Mouse (Mus musculus): ENCODE results near the gene Neurl2. TPM values are rescaled to one million over a fixed set of nuclear protein-coding genes. Genes with fewer than 3 reads are reported as not detected.
"Not testable (repeated sequence)": the region's sequence is repeated elsewhere in the genome, so short reads cannot be mapped to it uniquely, and the experiment has no call there.

Neurl2 gene
- polyA plus RNA-seq, 1 experiment from 2014 or later = 6.8 TPM

DNA sequence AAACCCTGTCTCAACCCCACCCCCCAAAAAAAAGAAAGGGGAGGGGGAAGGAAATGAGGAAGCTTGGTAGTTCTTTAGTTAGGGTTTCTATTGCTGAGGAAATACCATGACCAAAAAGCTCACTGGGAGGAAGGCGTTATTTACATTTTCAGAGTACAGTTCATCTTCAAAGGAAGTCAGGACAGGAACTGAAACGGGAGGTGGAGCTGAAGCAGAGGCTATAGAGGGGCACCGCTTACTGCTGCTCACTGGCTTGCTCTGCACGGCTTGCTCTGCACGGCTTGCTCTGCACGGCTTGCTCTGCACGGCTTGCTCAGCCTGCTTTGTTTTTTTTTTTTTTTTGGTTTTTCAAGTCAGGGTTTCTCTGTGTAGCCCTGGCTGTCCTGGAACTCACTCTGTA is 35.2 kb upstream of the Neurl2 start:
- no peak overlapping the region for H3K4me3 ChIP-seq (replicated peaks)
- H3K4me1 ChIP-seq = no peaks in the 10 kb centered on the region
- no peak overlapping the region for H3K4me2 ChIP-seq
- H3K27ac ChIP-seq (replicated peaks) = no peak overlapping the region
- 84% methylated on average over 7 of the region's 7 CpGs for WGBS
- H3K9ac ChIP-seq (replicated peaks) = no peak overlapping the region
- H3K36me3 ChIP-seq = no peaks in the 10 kb centered on the region
- no peaks in the 10 kb centered on the region for H3K9me3 ChIP-seq (replicated peaks)
- no peak for ATAC-seq (ENCODE audit: low FRiP score)
- H3K27me3 ChIP-seq (replicated peaks) = no peaks in the 10 kb centered on the region

DNA sequence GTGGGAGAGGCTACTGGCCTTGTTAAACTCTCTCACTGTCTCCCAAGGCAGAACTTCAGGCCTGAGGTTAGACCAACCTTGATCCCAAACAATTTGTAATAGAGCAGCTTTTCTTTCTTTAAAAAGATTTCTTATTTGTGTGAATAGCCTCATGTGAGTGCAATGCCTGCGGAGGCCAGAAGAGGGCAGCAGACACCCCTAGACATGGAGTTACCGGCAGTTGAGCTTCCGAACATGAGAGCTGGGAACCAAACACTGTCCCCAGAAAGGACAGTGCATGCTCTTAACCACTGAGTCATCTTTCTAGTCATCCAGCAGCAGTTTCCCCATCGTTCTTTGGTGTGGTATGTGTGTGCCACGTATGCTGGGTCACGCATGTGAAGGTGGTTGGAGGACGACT is 34.3 kb upstream of the Neurl2 start:
- H3K36me3 ChIP-seq = no peaks in the 10 kb centered on the region
- H3K9me3 ChIP-seq (replicated peaks) = no peaks in the 10 kb centered on the region
- 0 out of 2 replicates have a peak overlapping the region, but pooled peaks have one; percentile 0 for H3K27ac ChIP-seq (replicated peaks)
- ATAC-seq (ENCODE audit: low FRiP score) = no peak
- no peaks in the 10 kb centered on the region for H3K4me1 ChIP-seq
- WGBS = 94% methylated on average over 7 of the region's 7 CpGs
- H3K27me3 ChIP-seq (replicated peaks) = no peaks in the 10 kb centered on the region
- no peak overlapping the region for H3K4me2 ChIP-seq
- H3K9ac ChIP-seq (replicated peaks) = no peak overlapping the region
- no peak overlapping the region for H3K4me3 ChIP-seq (replicated peaks)

DNA sequence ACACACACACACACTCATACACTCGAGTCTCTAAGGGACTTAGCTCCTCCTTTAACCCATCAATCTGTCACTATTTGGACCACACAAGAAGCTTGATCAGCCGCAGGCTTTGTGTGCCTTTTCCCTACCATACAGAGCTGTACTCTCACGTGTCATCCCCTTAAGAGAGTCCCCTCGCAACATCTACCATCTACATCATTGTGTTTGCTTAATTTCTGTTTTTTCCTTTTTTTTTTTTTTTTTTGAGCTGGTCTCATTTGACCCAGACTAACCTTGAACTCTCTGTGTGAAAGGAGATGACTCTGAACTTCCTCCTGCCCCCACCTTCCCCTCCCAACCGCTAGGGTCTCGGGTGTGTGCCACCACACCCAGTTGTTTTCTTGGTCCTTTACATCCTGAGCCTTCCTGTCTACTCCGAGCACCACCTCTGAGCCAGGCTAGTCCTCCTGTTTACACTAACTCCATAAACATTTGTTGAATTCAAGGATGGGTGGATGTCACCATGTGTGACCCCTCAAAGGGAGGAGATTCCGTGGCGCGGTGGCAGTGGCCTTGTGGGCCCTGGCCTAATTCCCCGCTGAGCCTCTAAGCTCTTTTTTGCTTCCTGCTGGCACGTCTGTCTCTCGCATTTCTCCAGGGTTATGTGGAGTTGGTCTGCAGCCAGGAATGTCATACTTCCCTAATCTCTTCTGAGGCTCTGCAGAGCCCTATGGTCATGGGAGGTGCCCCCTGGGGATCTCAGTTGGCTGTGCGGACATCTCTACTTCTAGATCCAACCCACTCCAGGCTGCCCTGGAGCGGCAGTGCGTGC is 33.7 kb upstream of the Neurl2 start:
- no peak overlapping the region for H3K9ac ChIP-seq (replicated peaks)
- H3K4me1 ChIP-seq = 0 out of 2 replicates have a peak, but pooled peaks cover 3% of the 10 kb centered on the region
- no peak for ATAC-seq (ENCODE audit: low FRiP score)
- H3K27ac ChIP-seq (replicated peaks) = 0 out of 2 replicates have a peak overlapping the region, but pooled peaks have one; percentile 0
- H3K27me3 ChIP-seq (replicated peaks) = no peaks in the 10 kb centered on the region
- H3K36me3 ChIP-seq = no peaks in the 10 kb centered on the region
- no peak overlapping the region for H3K4me3 ChIP-seq (replicated peaks)
- no peak overlapping the region for H3K4me2 ChIP-seq
- WGBS = 63% methylated on average over 16 of the region's 16 CpGs
- H3K9me3 ChIP-seq (replicated peaks) = no peaks in the 10 kb centered on the region

DNA sequence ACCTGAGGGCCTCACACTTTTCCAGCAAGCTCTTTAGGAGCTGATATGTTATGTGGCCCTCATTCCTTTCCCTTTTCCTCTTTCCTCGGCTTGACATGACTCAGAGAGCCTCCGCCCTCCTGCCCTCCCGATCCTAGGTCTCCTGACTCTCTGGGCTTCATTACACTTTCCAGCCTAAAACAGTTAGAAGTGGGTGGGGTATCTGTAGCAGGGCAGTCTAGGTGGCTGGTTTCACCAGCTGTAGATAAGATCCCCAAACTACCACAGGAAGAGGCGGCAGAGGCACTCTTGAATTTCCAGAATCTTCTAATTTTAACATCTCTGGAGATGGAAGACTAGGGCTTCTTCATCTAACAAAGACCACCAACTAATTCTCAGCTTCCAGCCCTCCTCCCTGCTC is 31.3 kb upstream of the Neurl2 start:
- H3K9me3 ChIP-seq (replicated peaks) = no peaks in the 10 kb centered on the region
- no peak overlapping the region for H3K27ac ChIP-seq (replicated peaks)
- H3K27me3 ChIP-seq (replicated peaks) = peaks cover 6% of the 10 kb centered on the region; the same call in 1 of the 2 replicates
- H3K36me3 ChIP-seq = no peaks in the 10 kb centered on the region
- ATAC-seq (ENCODE audit: low FRiP score) = no peak
- no peak overlapping the region for H3K9ac ChIP-seq (replicated peaks)
- no peak overlapping the region for H3K4me2 ChIP-seq
- H3K4me1 ChIP-seq = peaks cover 3% of the 10 kb centered on the region; the same call in 1 of the 2 replicates
- no peak overlapping the region for H3K4me3 ChIP-seq (replicated peaks)
- 83% methylated on average over 4 of the region's 4 CpGs for WGBS

DNA sequence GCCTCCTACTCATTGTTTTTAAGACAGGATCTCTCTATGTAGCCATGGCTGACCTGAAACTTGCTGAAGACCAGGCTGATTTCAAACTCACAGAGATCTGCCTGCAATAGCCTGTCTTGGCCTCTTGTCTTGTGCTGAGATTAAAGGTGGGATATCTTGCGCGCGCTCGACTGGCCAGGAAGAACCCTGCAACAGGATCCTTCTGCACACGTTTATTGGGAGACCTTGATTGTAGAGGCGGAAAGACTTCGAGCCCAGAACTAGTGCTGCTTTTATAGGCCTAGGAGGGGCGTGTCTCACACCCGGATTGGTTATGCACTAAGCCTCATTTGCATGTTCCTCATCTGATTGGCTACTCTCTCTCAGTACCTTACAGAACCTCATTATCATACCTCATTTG is 30.2 kb upstream of the Neurl2 start:
- not testable (repeated sequence) for H3K9ac ChIP-seq (replicated peaks); ATAC-seq (ENCODE audit: low FRiP score); H3K27ac ChIP-seq (replicated peaks); H3K4me1 ChIP-seq; H3K4me2 ChIP-seq; H3K4me3 ChIP-seq (replicated peaks); H3K9me3 ChIP-seq (replicated peaks); H3K36me3 ChIP-seq
- 90% methylated on average over 8 of the region's 9 CpGs for WGBS
- peaks cover 15% of the 10 kb centered on the region for H3K27me3 ChIP-seq (replicated peaks)

DNA sequence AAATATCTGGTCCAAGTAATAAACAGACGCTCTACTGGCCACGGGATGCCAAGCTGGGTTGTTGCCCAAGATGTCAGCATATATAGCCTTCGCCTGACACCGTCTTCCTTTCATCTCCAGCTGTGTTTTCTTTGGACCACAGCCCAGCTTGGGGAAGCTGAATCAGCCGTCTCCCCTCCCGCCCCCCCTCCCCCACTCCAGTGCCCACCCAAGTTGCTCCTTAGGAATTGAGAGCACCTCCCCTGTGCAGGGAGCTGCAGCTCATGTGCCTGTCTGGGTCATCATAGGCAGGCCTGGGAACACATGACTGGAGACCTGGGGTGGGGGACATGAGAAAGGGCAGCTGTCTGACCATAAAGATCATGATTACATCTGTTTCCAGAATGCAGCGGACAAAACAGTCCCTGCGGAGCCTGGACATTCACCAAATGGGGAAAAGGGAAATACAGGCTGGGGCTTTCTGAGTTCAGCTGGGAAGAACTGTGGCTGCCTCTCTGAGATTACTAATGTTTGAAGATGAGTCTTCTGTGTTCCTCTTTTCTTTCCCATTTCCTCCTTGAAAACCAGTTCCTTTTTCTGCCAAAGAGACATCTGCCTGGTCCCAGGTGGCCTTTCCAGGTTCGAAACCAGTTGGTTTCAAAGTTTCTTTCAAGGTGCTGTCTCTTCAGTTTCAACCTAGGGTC is 29.1 kb upstream of the Neurl2 start:
- peaks cover 12% of the 10 kb centered on the region for H3K4me1 ChIP-seq
- H3K27me3 ChIP-seq (replicated peaks) = peaks cover 26% of the 10 kb centered on the region
- no peak overlapping the region for H3K9ac ChIP-seq (replicated peaks)
- H3K27ac ChIP-seq (replicated peaks) = peak overlapping the region; percentile 77
- no peak overlapping the region for H3K4me2 ChIP-seq
- H3K9me3 ChIP-seq (replicated peaks) = no peaks in the 10 kb centered on the region
- H3K36me3 ChIP-seq = no peaks in the 10 kb centered on the region
- WGBS = 36% methylated on average over 9 of the region's 9 CpGs
- H3K4me3 ChIP-seq (replicated peaks) = no peak overlapping the region
- ATAC-seq (ENCODE audit: low FRiP score) = no peak

DNA sequence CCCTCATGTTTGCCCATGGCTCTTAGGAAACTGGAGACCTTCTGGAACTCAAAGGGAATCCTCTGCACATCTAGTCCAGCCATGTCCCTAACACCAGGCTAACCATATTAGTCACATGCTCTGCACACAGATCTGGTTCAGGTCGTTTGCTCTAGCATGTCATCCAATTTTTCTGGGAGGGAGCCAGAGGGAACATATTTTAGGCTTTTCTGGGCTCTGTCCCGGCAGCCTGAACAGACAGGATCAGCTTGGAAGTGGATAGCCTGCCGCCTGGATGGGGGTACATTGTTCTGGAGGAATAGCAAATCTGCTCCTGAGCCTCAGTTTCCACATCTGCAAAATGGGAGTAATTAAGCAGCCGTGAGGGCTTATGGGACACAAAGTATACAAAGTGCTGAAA is 27.8 kb upstream of the Neurl2 start:
- 78% methylated on average over 4 of the region's 4 CpGs for WGBS
- H3K27ac ChIP-seq (replicated peaks) = 0 out of 2 replicates have a peak overlapping the region, but pooled peaks have one; percentile 77
- no peak overlapping the region for H3K4me2 ChIP-seq
- H3K4me1 ChIP-seq = peaks cover 24% of the 10 kb centered on the region
- H3K4me3 ChIP-seq (replicated peaks) = no peak overlapping the region
- no peak for ATAC-seq (ENCODE audit: low FRiP score)
- no peaks in the 10 kb centered on the region for H3K9me3 ChIP-seq (replicated peaks)
- H3K27me3 ChIP-seq (replicated peaks) = peaks cover 39% of the 10 kb centered on the region
- H3K9ac ChIP-seq (replicated peaks) = no peak overlapping the region
- no peaks in the 10 kb centered on the region for H3K36me3 ChIP-seq

DNA sequence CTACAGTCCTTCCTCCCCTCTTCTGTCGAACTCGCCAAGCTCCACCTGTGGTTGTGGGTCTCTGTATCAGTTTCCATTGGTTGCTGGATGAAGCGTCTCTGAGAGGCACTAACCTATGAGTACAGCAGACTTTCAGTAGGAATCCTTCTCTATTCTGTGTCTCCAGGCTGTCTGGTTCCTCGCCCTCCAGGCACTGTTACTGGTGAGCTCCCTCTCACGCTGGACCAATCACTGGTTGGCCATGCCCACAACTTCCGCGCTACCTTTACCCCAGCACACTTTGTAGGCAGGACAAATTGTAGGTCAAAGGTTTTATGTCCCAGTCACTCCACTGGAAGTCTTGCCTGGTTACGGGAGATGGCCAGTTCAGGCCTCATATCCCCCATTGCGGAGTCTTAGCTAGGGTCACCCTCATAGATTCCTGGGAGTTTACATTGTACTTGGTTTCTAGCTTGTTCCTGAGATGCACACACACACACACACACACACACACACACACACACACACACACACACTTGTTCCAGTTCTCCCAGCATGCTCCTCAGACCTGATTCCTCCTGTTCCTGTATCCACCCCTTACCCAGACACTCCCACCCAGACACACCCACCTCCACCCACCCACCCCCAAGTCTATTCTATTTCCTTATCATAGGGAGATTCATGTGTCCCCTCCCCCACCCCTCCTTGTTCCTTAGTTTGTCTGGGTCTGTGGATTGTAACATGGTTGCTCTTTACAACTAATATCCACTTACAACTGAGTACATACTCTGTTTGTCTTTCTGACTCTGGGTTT is 26.6 kb upstream of the Neurl2 start:
- no peak overlapping the region for H3K4me2 ChIP-seq
- H3K9ac ChIP-seq (replicated peaks) = no peak overlapping the region
- no peak overlapping the region for H3K27ac ChIP-seq (replicated peaks)
- whole genome bisulfite sequencing = 65% methylated on average over 9 of the region's 9 CpGs
- H3K4me1 ChIP-seq = peaks cover 28% of the 10 kb centered on the region
- H3K36me3 ChIP-seq = no peaks in the 10 kb centered on the region
- no peaks in the 10 kb centered on the region for H3K9me3 ChIP-seq (replicated peaks)
- H3K27me3 ChIP-seq (replicated peaks) = peaks cover 49% of the 10 kb centered on the region
- H3K4me3 ChIP-seq (replicated peaks) = no peak overlapping the region
- ATAC-seq (ENCODE audit: low FRiP score) = no peak

DNA sequence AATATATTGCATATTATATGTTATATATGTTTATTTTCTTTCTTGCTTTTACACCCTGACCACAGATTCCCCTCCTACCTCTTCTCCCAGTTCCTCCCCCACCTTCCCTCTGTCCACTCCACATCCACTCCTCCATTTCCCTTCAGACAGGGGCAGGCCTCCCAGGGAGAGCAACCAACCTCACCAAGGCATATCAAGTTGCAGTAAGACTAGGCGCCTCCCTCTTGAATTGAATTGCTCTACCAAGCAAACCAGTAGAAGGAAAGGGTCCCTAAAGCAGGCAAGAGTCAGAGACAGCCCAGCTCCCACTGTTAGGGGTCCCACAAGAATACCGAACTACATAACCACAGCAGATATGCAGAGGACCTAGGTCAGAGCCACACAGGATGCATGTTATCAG is 25.9 kb upstream of the Neurl2 start:
- no peak overlapping the region for H3K4me2 ChIP-seq
- peaks cover 28% of the 10 kb centered on the region for H3K4me1 ChIP-seq
- H3K27ac ChIP-seq (replicated peaks) = no peak overlapping the region
- H3K27me3 ChIP-seq (replicated peaks) = peaks cover 51% of the 10 kb centered on the region
- H3K9ac ChIP-seq (replicated peaks) = no peak overlapping the region
- H3K9me3 ChIP-seq (replicated peaks) = no peaks in the 10 kb centered on the region
- WGBS = 50% methylated on average over 2 of the region's 2 CpGs
- no peaks in the 10 kb centered on the region for H3K36me3 ChIP-seq
- ATAC-seq (ENCODE audit: low FRiP score) = no peak
- H3K4me3 ChIP-seq (replicated peaks) = no peak overlapping the region

DNA sequence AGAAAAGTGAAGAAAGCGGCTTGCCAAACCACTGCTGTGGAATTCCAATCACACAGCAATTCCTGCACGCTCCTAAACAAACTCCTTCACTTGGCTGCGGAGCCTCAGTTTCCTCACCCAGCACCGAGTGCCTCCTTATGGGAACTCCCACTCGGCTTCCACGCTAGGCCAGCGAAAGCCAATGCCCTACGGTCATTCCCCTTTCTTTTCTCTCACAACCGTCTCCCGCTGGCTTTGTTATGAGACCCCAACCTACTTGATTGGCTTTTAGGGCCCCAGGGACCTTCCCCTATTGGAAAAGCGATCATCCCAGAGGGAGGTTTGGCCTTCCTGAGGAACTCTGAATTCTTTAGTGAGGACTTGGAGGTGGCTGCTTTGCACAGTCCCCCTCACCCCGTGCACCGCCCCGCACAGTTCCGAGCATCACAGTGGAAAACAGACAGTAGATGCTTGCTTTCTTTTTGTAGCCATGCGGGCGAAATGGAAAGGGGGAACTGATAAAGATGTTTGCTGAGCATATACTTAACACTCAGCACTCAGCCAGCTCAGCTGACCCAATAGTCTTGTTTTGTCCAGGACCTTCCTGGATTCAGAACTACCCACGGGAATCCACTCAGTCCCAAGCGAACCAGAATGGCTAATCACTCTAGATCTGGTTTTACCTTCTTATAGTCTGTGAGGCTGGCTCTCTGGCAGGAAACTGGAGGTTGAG is 24.7 kb upstream of the Neurl2 start:
- H3K27me3 ChIP-seq (replicated peaks) = peaks cover 51% of the 10 kb centered on the region
- no peaks in the 10 kb centered on the region for H3K36me3 ChIP-seq
- H3K4me1 ChIP-seq = peaks cover 28% of the 10 kb centered on the region
- H3K4me2 ChIP-seq = peak overlapping the region; percentile 96
- peak overlapping the region; percentile 50 for H3K9ac ChIP-seq (replicated peaks)
- peak overlapping the region; percentile 50 for H3K4me3 ChIP-seq (replicated peaks)
- H3K9me3 ChIP-seq (replicated peaks) = no peaks in the 10 kb centered on the region
- ATAC-seq (ENCODE audit: low FRiP score) = no peak
- H3K27ac ChIP-seq (replicated peaks) = 0 out of 2 replicates have a peak overlapping the region, but pooled peaks have one; percentile 69
- WGBS = 3% methylated on average over 19 of the region's 19 CpGs
